Mouse (Mus musculus) cerebellum, postnatal 25 days (tissue): ENCODE measurements around the gene Sae1.

Experiments
- DNase-seq, 2 experiments: peaks; one replicate each; pipeline ENCODE4 v3.0.0; 2021; ENCODE audit warnings: mixed read lengths in 2 of 2

Sae1 gene

DNA sequence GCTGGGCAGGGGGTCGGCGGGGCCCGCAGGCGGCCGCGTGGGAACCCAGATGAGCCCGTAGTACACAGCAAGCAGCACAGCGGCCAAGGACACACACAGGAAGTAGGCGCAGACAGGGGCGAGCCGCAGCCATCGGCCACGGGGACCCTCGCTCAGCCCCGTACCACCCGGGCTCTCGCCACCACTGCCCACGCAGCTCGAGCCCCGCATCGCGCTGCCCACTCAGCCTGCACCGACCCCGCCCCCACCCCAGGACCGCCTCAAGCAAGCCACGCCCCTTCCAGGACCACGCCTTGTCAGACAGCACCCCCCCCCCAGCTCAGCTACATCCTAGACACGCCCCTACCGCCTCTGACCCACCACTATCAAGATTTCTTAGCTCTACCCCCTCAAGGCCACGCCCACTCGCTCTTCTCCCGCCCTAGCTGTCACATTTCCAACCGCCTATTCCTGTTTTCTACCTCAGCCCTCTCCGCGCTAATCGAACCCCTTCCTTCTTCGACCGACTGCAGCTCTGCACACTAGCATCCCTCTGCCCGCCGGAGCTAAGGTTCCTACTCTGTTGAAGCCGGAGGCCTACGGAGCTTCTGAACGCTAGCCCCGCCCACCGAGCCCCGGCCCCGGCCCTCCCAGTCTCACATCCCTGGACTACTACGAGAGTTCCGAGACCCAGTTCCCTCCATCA, 114.4 kb downstream of the Sae1 start, which contains the start of gene Inafm1:
Gene Inafm1 (minus strand): TSS at position 537 of the 685 bp plus-strand sequence.
- peak; percentile 85 to 91 for DNase-seq

DNA sequence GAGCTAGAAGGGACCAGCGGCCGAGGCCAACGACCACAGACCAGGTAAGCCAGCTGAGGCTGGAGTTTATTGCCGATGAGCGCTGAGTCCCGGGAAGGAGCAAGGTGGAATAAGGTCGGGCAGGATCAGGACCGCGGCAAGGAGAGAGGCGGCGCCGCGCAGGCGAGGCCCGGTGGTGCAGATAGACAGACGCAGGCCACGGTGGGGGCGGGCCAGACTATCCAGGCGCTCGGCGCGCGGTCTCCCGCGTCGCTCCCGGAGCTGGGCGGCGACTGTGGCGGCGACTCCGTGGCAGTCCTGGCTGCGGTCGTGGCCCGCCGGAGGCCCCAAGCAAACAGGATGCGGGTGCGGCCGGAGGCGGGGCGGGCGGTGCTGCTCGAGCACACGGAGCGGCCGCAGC, 114.9 kb downstream of the Sae1 start:
- DNase-seq = peak; percentile 82 to 88

DNA sequence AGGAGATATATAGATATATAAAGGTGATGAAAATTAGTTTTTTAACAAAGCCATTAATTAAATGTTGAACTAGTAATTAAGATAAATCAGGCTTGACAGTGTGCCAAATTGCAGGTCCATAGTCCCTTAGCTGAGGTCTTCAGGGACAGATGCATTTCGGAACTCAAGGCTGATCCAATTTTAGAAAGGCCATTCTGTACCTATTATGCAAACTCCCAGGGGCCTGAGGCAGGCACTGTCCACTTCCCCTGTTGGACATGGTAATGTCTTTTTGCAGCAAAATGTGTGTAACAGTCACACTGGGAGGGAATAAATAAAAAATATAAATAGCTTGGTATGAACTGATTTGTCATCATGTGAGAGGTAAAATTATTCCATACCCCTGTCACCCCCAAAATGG, 116.5 kb downstream of the Sae1 start:
- DNase-seq = no peak
